Mouse (Mus musculus) E14TG2a.4 (cell line): ENCODE measurements around the gene Prcc.

Experiments
- H3K27me3 ChIP-seq: 2 replicates; pipeline ENCODE4 v1.6.1; 2014; ENCODE audit warnings: low read length, control low read depth; ENCODE audit not compliant: insufficient read depth
- H3K36me3 ChIP-seq: 2 replicates; pipeline ENCODE4 v1.6.1; 2014; ENCODE audit warnings: low read length, control low read depth; ENCODE audit not compliant: insufficient read depth
- H3K4me1 ChIP-seq: replicated peaks from 2 replicates; pipeline ENCODE4 v1.6.1; 2014; ENCODE audit warnings: low read depth, low read length, control low read depth
- H3K4me3 ChIP-seq: replicated peaks from 2 replicates; pipeline ENCODE4 v1.5.1; 2014; ENCODE audit warnings: mild to moderate bottlenecking, low read length
- H3K9me3 ChIP-seq: 2 replicates; pipeline ENCODE4 v1.6.1; 2014; ENCODE audit warnings: low read length, control low read depth
- CTCF ChIP-seq: conservative IDR thresholded peaks from 2 replicates; pipeline ENCODE4 v1.5.1; 2014; ENCODE audit warnings: low read length
- NANOG ChIP-seq: IDR thresholded peaks from 2 replicates; pipeline ENCODE4 v1.6.1; 2014; ENCODE audit warnings: borderline replicate concordance, low read length, mixed read lengths
- POU5F1 ChIP-seq: IDR thresholded peaks from 2 replicates; pipeline ENCODE4 v1.6.1; 2014; ENCODE audit warnings: low read length, borderline replicate concordance

Prcc gene

GRCm38 (mm10) chr3:87818226-87818625 lies 67.2 kb downstream of the Prcc start:
- H3K36me3 ChIP-seq = no peaks in the 10 kb centered on the region
- TF ChIP-seq NANOG (no peak), CTCF (no peak), POU5F1 (no peak)

DNA sequence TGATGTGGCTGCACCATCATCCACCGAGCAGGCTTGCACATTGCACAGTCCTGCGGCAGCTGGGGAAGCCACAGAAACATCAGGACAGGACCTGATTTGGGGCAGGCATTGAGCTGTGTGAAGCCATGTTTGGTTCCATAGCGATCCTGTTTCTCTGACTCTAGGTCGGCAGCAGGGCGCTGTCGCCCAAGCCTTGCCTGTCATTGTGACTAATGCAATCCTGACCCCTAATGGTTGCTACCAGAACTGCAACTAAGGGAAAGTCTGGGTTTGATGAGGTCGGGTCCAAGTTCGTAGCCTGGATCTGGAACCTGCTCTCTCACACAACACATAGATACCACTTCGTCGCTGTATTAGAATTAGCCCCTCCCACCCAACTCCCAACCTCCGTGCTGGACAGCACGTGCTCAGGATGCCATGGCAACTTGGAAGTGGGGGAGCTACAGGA lies 68.7 kb downstream of the Prcc start:
- peaks cover 2% of the 10 kb centered on the region for H3K9me3 ChIP-seq
- H3K4me3 ChIP-seq = no peak overlapping the region
- H3K4me1 ChIP-seq = peaks cover 12% of the 10 kb centered on the region
- TF ChIP-seq CTCF (peak; percentile 84), POU5F1 (no peak), NANOG (no peak)
- H3K27me3 ChIP-seq = peaks cover 90% of the 10 kb centered on the region
- H3K36me3 ChIP-seq = no peaks in the 10 kb centered on the region

More at GRCm38 (mm10) chr3:87818226-87818625, 67.2 kb downstream of the Prcc start:
- Histone ChIP-seq H3K4me1 (peaks cover 12% of the 10 kb centered on the region), H3K27me3 (peaks cover 91% of the 10 kb centered on the region), H3K9me3 (no peaks in the 10 kb centered on the region), H3K4me3 (no peak overlapping the region)

- peaks cover 7% of the 10 kb centered on the region for H3K9me3 ChIP-seq
- TF ChIP-seq NANOG (no peak), CTCF (no peak), POU5F1 (no peak)
- H3K27me3 ChIP-seq = peaks cover 91% of the 10 kb centered on the region
- H3K36me3 ChIP-seq = no peaks in the 10 kb centered on the region
- H3K4me1 ChIP-seq = peaks cover 12% of the 10 kb centered on the region
- no peak overlapping the region for H3K4me3 ChIP-seq
Measured at GRCm38 (mm10) chr3:87816166-87816565, 69.2 kb downstream of the Prcc start.

DNA sequence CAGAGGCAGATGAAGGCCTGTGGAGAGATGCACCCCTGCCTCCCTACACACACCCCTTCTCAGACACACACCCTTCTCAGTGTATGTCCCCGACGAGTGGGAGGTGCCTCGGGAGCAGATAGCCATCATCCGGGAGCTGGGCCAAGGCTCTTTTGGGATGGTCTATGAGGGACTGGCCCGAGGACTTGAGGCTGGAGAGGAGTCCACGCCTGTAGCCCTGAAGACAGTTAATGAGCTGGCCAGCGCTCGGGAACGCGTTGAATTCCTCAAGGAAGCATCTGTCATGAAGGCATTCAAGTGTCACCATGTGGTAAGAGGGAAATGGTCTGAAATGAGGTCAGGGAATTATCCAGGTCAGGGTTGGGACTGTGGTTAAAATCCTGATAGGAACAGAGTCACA lies 72.5 kb downstream of the Prcc start:
- H3K9me3 ChIP-seq = peaks cover 18% of the 10 kb centered on the region
- no peaks in the 10 kb centered on the region for H3K36me3 ChIP-seq
- peaks cover 95% of the 10 kb centered on the region for H3K27me3 ChIP-seq
- no peak overlapping the region for H3K4me3 ChIP-seq
- H3K4me1 ChIP-seq = peaks cover 26% of the 10 kb centered on the region
- TF ChIP-seq NANOG = no peak
- TF ChIP-seq CTCF = no peak

- H3K36me3 ChIP-seq = no peaks in the 10 kb centered on the region
- H3K9me3 ChIP-seq = peaks cover 18% of the 10 kb centered on the region
- TF ChIP-seq NANOG (no peak), CTCF (no peak)
- peaks cover 26% of the 10 kb centered on the region for H3K4me1 ChIP-seq
- no peak overlapping the region for H3K4me3 ChIP-seq
- peaks cover 95% of the 10 kb centered on the region for H3K27me3 ChIP-seq
Measured at GRCm38 (mm10) chr3:87812413-87812812, 73.0 kb downstream of the Prcc start.

DNA sequence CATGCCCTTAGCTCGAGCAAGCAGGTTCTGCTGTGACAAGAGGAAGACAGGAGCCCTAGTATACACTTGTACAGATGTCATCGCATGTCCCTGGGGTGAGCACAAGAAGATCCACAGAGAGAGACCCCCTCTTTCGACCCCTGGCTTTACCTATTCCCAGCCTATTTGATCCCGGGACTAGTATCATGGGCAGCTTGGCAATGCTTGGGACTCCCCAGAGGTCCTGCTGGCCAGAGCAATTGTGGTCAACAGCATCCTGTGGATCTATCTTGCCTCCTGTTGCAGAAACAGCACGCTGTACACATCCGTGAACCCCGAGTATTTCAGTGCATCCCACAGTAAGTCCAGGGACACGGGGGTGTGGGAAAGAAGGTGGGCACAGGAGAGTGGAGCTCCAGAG lies 74.1 kb downstream of the Prcc start:
- Histone ChIP-seq H3K9me3 (peaks cover 18% of the 10 kb centered on the region), H3K4me3 (no peak overlapping the region), H3K36me3 (no peaks in the 10 kb centered on the region), H3K4me1 (peaks cover 16% of the 10 kb centered on the region), H3K27me3 (peaks cover 97% of the 10 kb centered on the region)
- TF ChIP-seq NANOG (no peak), POU5F1 (no peak)

- Histone ChIP-seq H3K27me3 (peaks cover 97% of the 10 kb centered on the region), H3K36me3 (no peaks in the 10 kb centered on the region), H3K4me3 (peak overlapping the region; percentile 76), H3K4me1 (peaks cover 18% of the 10 kb centered on the region), H3K9me3 (peaks cover 18% of the 10 kb centered on the region)
- TF ChIP-seq POU5F1 = no peak
- no peak for TF ChIP-seq CTCF
- TF ChIP-seq NANOG = no peak
Measured at GRCm38 (mm10) chr3:87809322-87809962, 76.0 kb downstream of the Prcc start.
